Mouse (Mus musculus) ES-E14 (cell line): ENCODE data around the gene Zbtb20. TPM values are rescaled to one million over a fixed set of nuclear protein-coding genes. Genes with fewer than 3 reads are reported as not detected.

ENCODE experiments used
- DNase-seq: peaks from one replicate; pipeline ENCODE4 v3.0.0-alpha.2; 2013; ENCODE audit warnings: low read depth, low spot score
- H3K27ac ChIP-seq: 2 replicates; pipeline ENCODE4 v1.5.1; 2012; ENCODE audit warnings: low read depth, mild to moderate bottlenecking, low read length, moderate library complexity, mixed read lengths; ENCODE audit not compliant: poor library complexity, insufficient read depth, severe bottlenecking
- H3K36me3 ChIP-seq: 2 replicates; pipeline ENCODE4 v1.6.1; 2012; ENCODE audit warnings: mild to moderate bottlenecking, low read length, moderate library complexity, mixed read lengths; ENCODE audit not compliant: control insufficient read depth, poor library complexity, insufficient read depth, severe bottlenecking
- H3K4me1 ChIP-seq, 2 experiments: fragments of 150-350 bp in 1 of 2; sonication (generic) in 1 of 2; 2 replicates each; pipeline ENCODE4 v1.6.1; 2012; ENCODE audit warnings: low read length in 2 of 2, mild to moderate bottlenecking in 1 of 2, mixed read lengths in 1 of 2; ENCODE audit not compliant: control insufficient read depth in 2 of 2, insufficient read depth in 2 of 2, poor library complexity in 1 of 2
- H3K4me3 ChIP-seq, 2 experiments: fragments of 150-350 bp in 1 of 2; sonication (generic) in 1 of 2; 2 replicates each; pipeline ENCODE4 v1.5.1; 2012; ENCODE audit warnings: low read length in 2 of 2, low read depth in 1 of 2, mild to moderate bottlenecking in 1 of 2, mixed read lengths in 1 of 2; ENCODE audit not compliant: insufficient read depth in 1 of 2, poor library complexity in 1 of 2, severe bottlenecking in 1 of 2
- H3K9ac ChIP-seq: 2 replicates; pipeline ENCODE4 v1.6.1; 2012; ENCODE audit warnings: low read depth, mild to moderate bottlenecking, low read length, mixed read lengths; ENCODE audit not compliant: poor library complexity, insufficient read depth, severe bottlenecking
- H3K9me3 ChIP-seq: fragments of 150-350 bp; sonication (generic); 2 replicates; pipeline ENCODE4 v1.6.1; 2012; ENCODE audit warnings: low read depth, mild to moderate bottlenecking, low read length; ENCODE audit not compliant: control insufficient read depth, insufficient read depth
- CHD2 ChIP-seq: IDR thresholded peaks from 2 replicates; pipeline ENCODE4 v1.6.1; 2014; ENCODE audit warnings: mild to moderate bottlenecking, low read depth, low read length, inconsistent platforms
- HCFC1 ChIP-seq: IDR thresholded peaks from 2 replicates; pipeline ENCODE4 v1.6.1; 2012; ENCODE audit warnings: low read length, inconsistent platforms, borderline replicate concordance; ENCODE audit not compliant: insufficient read depth
- MAFK ChIP-seq: IDR thresholded peaks from 2 replicates; pipeline ENCODE4 v1.6.1; 2014; ENCODE audit warnings: mild to moderate bottlenecking, low read depth, low read length, inconsistent platforms; ENCODE audit not compliant: insufficient read depth
- ZC3H11A ChIP-seq: IDR thresholded peaks from 2 replicates; pipeline ENCODE4 v1.6.1; 2012; ENCODE audit warnings: low read depth, mild to moderate bottlenecking, inconsistent platforms, low read length, borderline replicate concordance
- ZNF384 ChIP-seq: IDR thresholded peaks from 2 replicates; pipeline ENCODE4 v1.6.1; 2012; ENCODE audit warnings: low read depth, low read length, inconsistent platforms
- in situ Hi-C, 2 experiments: fragments of 600-800 bp; cut with MboI; formaldehyde crosslinking; loops; one replicate each; pipeline ENCODE4 v1.15.1; 2025; ENCODE audit warnings: low sequenced_read_pairs in 2 of 2, inconsistent platforms in 1 of 2; ENCODE audit not compliant: unreplicated experiment in 2 of 2
- total RNA-seq: library from RNA; depleted of rRNA; stranded (reverse); fragments of 300-350 nt; gene quantifications from 2 replicates; pipeline ENCODE4 v1.2.3, GENCODE M21; 2012

Gene Zbtb20
- total RNA-seq, 1 experiment: 4.0 TPM

DNA sequence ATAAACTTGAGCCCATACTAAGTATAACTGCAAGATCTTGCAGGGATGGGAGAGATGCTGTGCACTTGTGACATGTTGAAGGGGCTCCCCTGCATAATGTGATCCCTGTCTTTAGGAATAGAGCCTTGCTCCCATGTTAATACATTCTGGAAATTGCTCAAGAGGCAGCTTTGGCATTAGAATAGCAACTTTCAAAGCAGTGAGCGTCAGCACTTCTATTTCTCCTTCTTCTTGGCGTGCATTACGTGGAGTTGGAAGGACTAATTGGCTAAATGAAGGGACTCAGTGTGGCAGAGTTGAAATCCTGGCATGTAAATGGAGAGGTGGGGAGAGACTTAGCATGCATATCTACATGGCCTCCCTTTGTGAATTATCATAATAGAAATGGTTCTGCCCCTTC is 658.4 kb downstream of the Zbtb20 start:
- no peak for TF ChIP-seq ZNF384
- TF ChIP-seq CHD2: no peak
- no peak for TF ChIP-seq ZC3H11A
- TF ChIP-seq MAFK: no peak
- TF ChIP-seq HCFC1: no peak

DNA sequence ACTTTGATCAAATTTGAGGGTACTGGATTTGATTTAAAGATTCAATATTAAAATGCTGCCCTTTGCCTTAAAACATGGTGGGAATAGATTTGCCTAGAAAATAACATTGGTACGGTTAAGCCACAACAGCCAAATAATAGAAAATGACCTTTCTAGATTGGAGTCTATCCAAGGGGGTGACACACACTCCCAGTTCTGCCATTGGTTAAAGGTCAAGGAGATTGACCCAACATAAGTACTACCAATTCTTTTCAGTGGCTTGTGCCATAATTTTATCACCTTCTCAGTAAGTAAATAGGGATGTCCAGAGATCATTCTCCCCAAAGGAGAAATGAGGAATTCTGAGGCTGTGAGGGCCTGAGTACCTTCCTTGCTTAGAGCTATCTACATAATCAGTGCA is 660.2 kb downstream of the Zbtb20 start:
- no peak overlapping the region for H3K9ac ChIP-seq
- in situ Hi-C loops: no loop called here
- H3K27ac ChIP-seq: no peak overlapping the region
- H3K4me3 ChIP-seq: no peak overlapping the region
- H3K4me1 ChIP-seq: no peaks in the 10 kb centered on the region
- H3K36me3 ChIP-seq: no peaks in the 10 kb centered on the region
- TF ChIP-seq CHD2 (no peak), ZC3H11A (no peak), HCFC1 (no peak), MAFK (no peak), ZNF384 (no peak)
- DNase-seq: no peak
- no peaks in the 10 kb centered on the region for H3K9me3 ChIP-seq

More for the DNA sequence above, 658.4 kb downstream of the Zbtb20 start:
- DNase-seq: no peak
- Histone ChIP-seq H3K36me3 (no peaks in the 10 kb centered on the region), H3K4me3 (no peak overlapping the region), H3K9me3 (no peaks in the 10 kb centered on the region), H3K4me1 (no peaks in the 10 kb centered on the region), H3K9ac (no peak overlapping the region), H3K27ac (no peak overlapping the region)
- in situ Hi-C loops: no loop called here

DNA sequence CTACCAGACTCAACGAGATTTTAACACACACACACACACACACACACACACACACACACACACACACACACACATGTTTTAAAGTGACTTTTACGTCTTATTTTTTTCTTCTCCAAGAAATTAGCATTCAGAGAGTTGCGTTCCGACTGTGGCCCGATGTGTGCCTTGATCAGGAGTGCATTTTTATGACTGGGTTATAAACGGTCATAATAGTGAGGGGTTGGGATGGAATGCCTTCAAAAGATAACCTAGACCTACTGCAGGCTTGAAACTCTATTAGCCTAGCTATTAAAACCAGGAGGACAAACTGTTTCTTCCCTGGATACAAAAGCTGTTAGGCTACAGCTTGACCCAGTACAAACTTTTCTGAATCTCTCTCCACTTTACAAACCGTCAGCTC is 661.5 kb downstream of the Zbtb20 start:
- H3K9me3 ChIP-seq: no peaks in the 10 kb centered on the region
- H3K27ac ChIP-seq: no peak overlapping the region
- H3K36me3 ChIP-seq: no peaks in the 10 kb centered on the region
- H3K9ac ChIP-seq: no peak overlapping the region
- in situ Hi-C loops: no loop called here
- DNase-seq: no peak
- H3K4me1 ChIP-seq: no peaks in the 10 kb centered on the region
- TF ChIP-seq ZC3H11A (no peak), HCFC1 (no peak), MAFK (no peak), ZNF384 (no peak), CHD2 (no peak)
- H3K4me3 ChIP-seq: no peak overlapping the region

DNA sequence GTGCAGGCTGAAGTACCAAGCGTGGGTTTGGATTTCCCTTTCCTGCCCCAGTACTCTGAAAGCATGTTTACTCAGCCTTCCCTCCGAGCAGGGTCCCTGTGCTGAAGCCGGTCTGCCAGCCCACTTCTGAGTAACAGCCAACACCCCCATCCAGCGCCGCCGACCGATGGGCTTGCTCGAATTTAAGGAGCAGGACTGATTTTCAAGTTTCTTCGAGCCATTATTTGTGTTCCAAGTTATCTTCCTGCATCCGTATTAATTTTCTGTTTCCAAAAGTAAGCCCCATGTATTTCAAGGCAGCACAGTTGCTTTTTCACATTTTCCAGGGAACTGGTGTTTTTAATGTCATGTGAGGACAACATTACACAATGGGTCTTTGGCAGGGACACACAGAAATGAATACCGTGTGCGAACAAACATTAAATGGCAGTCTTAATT is 664.0 kb downstream of the Zbtb20 start:
- DNase-seq: no peak
- no peaks in the 10 kb centered on the region for H3K36me3 ChIP-seq
- in situ Hi-C loops: no loop called here
- no peaks in the 10 kb centered on the region for H3K4me1 ChIP-seq
- H3K27ac ChIP-seq: no peak overlapping the region
- no peak overlapping the region for H3K4me3 ChIP-seq
- H3K9me3 ChIP-seq: no peaks in the 10 kb centered on the region
- H3K9ac ChIP-seq: no peak overlapping the region
- TF ChIP-seq ZC3H11A: no peak
- TF ChIP-seq HCFC1: no peak
- no peak for TF ChIP-seq ZNF384
- no peak for TF ChIP-seq MAFK
- no peak for TF ChIP-seq CHD2

DNA sequence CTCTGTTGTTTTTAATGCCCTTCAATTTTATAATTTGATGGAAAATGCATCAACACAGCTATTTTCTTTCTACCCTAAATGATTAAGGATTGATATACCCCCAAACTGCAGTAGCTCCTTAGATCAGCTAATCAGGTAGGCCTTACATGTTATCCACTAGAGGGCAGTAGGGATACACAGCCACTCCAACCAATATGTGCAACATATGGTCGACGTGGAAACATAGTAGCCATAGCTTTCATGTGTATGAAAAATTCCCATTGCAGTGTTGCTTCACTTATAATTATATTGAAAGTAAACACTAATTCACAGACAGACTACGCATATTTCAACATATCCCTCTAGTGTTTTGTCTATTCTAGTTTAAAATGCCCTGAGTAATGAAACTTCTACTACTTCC is 664.4 kb downstream of the Zbtb20 start:
- Histone ChIP-seq H3K9me3 (no peaks in the 10 kb centered on the region), H3K9ac (no peak overlapping the region), H3K36me3 (no peaks in the 10 kb centered on the region), H3K4me3 (no peak overlapping the region), H3K27ac (no peak overlapping the region), H3K4me1 (peaks cover 0 to 2% of the 10 kb centered on the region in 2 experiments; a peak in 1 of 4 replicates)
- no peak for TF ChIP-seq HCFC1
- peak; percentile 82; the same call in 1 of the 2 replicates for TF ChIP-seq ZC3H11A
- no peak for DNase-seq
- in situ Hi-C loops: no loop called here
